Mouse (Mus musculus): ENCODE measurements around the gene Sh3bgrl2.

DNA sequence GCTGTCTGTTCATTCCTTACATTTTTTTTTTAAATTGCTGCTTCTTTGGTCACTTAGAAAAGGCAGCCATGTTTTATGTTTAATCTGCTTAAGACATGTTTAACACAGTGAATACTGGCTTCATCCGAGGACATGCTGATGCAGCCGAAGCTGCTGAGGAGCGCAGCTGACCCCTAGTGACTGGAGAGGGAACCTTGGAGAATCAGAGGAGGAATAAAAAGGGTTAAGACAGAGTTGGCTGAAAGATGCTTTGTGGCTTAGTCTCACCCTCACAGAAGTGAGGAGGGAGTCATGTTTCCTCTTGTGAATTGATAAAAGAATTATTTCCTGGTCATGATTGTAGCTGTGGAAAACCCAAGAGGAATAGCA is 28.5 kb downstream of the Sh3bgrl2 start:
- TF ChIP-seq CTCF (IDR thresholded peaks at IDR 0.05; ENCODE audit: borderline replicate concordance, control insufficient read depth, extremely low read depth, insufficient read depth, low read length, poor library complexity) = no peak
- no peak for TF ChIP-seq POLR2A (IDR thresholded peaks at IDR 0.05; ENCODE audit: control insufficient read depth, extremely low read depth, insufficient read depth, low read length, poor library complexity)

Measured in thymus, adult 2 months (tissue).